Mouse (Mus musculus): Measurements from ENCODE around the gene Ppm1n.

Ppm1n gene

DNA sequence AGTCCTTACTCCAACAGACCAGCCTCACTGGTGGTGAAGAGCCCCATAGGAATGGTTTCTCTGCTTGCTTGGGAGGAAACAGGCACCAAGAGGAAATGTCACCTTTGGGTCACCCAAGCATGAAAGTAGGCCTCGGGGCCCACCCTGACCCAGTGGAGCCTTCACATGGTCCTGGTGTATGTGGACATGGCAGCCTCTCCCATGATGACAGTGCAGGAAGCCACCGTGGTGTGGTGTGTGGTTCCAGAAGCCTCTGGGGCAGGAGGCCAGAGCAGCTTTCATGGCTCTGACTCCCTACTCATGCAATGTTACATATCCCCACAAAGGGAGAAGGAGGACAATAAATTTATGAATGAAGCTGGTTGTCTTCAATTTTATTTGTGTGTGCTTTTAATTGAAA is 32.4 kb downstream of the Ppm1n start:
- DNase-seq (ENCODE audit: low spot score), result no peak

DNA sequence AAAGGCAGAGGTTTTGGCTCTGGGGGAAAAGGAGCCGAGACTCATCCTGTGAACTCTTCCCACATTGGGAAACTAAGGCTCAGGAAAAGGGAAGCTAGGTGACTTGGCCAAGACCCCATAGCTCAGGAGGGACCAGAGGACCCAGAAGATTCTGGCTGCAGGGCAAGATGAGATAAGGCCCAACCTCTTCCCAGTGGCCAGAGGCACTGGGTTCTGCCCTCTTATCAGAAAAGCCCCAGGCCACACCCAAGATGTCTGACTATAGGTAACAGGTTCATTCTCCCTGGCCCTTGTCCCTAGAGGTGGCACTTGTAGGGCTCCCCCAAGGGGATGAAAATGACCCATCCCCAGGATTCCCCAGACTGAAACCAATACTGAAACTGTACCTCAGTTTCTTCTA is 33.0 kb downstream of the Ppm1n start:
- DNase-seq (ENCODE audit: low spot score), result no peak

DNA sequence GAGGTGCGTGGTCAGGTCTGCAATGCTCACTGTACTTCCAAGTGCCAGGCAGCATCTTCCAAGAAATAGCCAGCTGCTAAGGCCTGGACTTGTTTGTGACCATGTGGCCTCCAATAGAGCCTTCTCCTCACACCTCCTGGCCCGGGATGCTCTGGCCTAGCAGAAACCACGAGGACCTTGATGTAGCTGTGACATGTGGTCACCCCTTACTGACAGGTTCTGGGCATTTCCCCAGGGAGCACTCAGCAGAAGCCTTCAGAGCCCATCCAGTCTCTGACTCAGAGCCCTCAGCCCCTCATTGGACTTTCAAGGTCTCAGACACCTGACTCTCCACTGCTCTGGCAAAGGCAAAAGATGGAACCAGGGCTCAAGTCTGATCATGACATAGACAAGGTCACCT is 34.8 kb downstream of the Ppm1n start:
- DNase-seq (ENCODE audit: low spot score), result no peak

GRCm38 (mm10) chr7:19243858-19244257 is 36.0 kb downstream of the Ppm1n start:
- no peak for DNase-seq (ENCODE audit: low spot score)

- no peak for DNase-seq (ENCODE audit: low spot score)
These were observed 37.9 kb downstream of the Ppm1n start for GRCm38 (mm10) chr7:19242005-19242404.

- DNase-seq (ENCODE audit: low spot score), result no peak
These were observed 38.9 kb downstream of the Ppm1n start for GRCm38 (mm10) chr7:19240905-19241463.

- no peak for DNase-seq (ENCODE audit: low spot score)
These were observed 39.9 kb downstream of the Ppm1n start for GRCm38 (mm10) chr7:19239986-19240385.

GRCm38 (mm10) chr7:19239423-19239822 is 40.4 kb downstream of the Ppm1n start:
- DNase-seq (ENCODE audit: low spot score), result peak; percentile 90

- no peak for DNase-seq (ENCODE audit: low spot score)
These were observed 41.5 kb downstream of the Ppm1n start for GRCm38 (mm10) chr7:19238344-19238743.

- no peak for DNase-seq (ENCODE audit: low spot score)
These were observed 43.5 kb downstream of the Ppm1n start for GRCm38 (mm10) chr7:19236411-19236810.

DNA sequence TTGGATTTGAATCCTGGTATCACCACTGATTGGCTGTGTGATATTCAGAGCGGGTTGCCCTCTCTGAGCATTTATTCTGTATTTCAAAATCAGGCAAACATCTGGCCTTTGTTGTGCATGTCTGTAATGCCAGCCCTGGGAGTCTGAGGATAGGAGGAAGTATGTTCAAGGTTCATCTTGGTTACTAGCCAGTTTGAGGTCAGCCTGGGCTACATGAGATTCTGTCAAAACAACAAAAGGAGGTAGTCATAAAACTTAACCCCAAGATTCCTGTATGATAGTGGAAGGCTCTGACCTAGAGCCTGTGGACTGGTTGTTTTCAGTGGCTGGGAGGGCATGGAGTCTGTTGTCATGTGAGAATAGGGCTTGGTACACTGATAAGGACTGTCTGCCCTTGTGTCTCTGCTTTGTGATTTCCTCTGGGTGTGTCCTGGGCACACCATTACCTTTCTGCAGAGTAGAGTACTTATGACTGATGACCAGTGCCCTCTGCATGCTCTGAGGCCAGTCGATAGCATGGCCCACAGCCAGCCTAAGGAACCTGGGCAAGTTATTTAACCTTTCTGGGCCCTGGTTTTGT is 44.7 kb downstream of the Ppm1n start:
- no peak for DNase-seq (ENCODE audit: low spot score)

DNA sequence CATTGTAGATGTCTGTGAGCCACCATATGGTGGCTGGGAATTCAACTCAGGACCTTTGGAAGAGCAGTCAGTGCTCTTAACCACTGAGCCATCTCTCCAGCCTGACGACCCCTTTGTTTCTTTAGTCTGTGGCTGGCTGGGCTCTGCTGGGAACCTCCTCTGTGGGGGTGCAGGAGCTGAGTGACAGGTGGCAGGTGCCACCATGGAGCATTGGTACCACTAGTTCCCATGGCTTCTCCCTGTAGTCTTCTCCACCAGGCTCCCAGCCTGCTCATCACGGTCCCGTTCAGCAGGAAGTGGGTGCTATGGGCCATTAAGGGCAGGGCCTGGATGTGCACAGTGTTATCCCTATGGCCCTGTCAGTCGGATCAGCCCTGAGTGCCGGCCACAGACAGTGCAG is 45.2 kb downstream of the Ppm1n start:
- no peak for DNase-seq (ENCODE audit: low spot score)

GRCm38 (mm10) chr7:19231849-19232248 is 48.0 kb downstream of the Ppm1n start:
- no peak for DNase-seq (ENCODE audit: low spot score)

DNA sequence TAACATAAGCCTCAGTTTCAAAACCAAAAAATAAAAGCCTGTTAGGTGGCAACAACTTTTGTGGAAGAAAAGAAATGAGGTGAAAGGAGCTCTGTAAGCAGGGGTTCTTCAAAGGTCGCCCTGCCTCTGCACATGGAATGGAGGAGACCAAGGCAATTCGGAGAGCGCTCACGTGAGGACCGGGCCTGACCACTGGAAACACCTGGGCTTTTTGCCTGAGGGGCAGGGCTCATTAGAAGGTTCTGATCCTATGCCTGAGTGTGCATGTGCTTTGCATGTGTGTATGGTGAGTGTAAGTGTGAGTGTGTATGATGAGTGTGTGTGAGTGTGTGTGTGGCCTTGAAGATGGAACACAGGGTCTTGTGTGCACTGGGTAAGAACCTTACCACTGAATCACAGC is 49.0 kb downstream of the Ppm1n start:
- DNase-seq (ENCODE audit: low spot score), result no peak

DNA sequence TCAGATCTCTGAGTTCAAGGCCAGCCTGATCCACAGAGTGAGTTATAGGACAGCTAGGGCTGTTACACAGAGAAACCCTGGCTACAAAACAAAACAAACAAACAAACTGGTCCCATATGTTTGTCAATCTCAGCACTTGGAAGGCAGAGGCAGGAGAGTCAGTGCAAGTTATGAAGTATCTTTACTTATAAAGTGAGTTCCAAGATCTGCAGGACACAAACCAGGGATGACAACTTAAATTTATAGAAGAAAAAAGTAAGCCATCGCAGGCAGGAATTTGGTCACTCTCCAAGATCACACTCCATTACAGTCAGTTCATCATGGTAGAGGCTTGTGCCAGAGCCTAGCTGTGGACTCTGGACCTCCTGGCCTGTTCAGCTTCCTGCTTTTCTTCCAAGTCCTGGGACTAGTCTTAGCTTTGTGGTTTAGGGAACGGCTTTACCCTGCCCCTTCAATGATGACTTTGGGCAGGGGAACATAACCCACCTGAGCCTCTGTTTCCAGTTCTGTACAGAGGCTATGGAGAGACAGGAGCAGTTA is 49.8 kb downstream of the Ppm1n start:
- no peak for DNase-seq (ENCODE audit: low spot score)

DNA sequence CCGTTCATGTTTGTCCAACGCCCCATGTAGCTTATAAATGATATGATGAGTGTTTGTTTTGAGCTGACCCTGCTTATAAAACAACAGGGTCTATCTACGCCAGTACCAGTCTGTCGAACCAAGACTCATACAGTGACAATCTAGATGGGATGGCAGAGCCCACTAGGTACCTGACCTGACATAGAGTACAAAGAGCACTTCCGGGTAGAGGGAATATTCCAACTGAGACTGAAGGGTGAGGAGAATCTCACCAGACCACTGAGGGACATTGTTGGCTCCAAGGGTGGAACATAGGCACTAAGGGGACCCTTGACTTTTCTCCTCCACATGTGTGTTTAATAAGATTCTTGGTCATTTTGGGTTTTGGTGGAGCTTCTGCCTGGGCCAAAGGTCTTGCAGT is 50.5 kb downstream of the Ppm1n start:
- DNase-seq (ENCODE audit: low spot score), result no peak

DNA sequence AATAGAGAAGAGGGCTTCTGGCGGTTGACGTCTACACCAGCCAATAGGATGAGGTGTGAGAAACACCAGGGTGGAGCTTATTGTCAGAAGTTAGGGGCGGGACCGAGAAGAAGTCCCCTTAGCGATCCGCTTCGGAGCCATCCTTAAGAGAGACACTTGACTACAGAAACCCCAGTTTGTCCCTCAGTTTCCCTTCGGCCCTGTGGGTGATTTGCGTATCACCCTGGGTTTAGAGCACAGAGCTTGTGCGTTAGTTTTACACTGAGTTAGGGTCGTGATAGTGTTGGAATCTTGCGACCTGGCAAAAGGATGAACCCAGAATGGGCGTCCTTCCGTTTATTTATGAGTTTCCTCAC is 51.1 kb downstream of the Ppm1n start:
- DNase-seq (ENCODE audit: low spot score), result no peak

DNA sequence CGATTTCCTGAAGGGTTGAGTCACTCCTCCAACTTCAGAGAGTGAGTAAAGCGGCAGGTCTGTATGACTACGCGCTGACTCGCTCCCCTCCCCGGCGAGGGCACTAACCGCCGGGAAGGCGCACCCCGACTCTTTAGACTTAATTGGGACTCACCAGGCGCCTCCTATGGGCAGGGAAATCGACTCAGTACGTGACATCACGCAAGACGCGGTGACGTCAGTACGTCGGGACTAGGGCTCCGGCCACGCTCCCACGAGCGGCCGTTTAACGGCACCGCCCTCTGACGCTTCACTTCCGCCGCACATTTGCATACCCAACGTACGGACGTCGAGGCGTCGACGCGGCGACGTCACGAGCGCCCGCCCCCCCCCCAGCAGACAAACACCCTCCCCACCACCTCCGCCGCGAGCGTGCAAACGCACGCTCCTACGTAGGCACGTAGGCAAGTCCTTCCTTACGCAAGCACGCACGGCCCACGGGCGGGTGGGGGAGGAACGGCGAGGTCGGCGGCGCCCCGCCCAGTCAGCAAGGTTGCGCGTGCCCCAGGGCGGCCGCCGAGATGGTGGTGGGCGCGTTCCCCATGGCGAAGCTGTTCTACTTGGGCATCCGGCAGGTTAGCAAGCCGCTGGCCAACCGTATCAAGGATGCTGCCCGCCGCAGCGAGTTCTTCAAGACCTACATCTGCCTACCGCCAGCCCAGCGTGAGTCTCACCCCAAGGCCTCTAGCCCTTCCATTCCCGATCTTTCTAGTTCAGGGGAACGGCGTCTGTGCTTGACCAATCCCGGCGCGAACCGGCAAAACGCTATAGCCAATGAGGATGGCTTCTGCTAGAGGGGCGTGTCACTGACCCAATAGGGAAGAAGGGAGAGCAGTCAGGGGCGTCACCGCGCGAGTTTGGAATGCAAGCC is 51.7 kb downstream of the Ppm1n start, which contains the start of gene Opa3:
TSS of gene Opa3 (plus strand) at position 452 of the 910 bp plus-strand sequence.
- DNase-seq (ENCODE audit: low spot score), result peak; percentile 100

DNA sequence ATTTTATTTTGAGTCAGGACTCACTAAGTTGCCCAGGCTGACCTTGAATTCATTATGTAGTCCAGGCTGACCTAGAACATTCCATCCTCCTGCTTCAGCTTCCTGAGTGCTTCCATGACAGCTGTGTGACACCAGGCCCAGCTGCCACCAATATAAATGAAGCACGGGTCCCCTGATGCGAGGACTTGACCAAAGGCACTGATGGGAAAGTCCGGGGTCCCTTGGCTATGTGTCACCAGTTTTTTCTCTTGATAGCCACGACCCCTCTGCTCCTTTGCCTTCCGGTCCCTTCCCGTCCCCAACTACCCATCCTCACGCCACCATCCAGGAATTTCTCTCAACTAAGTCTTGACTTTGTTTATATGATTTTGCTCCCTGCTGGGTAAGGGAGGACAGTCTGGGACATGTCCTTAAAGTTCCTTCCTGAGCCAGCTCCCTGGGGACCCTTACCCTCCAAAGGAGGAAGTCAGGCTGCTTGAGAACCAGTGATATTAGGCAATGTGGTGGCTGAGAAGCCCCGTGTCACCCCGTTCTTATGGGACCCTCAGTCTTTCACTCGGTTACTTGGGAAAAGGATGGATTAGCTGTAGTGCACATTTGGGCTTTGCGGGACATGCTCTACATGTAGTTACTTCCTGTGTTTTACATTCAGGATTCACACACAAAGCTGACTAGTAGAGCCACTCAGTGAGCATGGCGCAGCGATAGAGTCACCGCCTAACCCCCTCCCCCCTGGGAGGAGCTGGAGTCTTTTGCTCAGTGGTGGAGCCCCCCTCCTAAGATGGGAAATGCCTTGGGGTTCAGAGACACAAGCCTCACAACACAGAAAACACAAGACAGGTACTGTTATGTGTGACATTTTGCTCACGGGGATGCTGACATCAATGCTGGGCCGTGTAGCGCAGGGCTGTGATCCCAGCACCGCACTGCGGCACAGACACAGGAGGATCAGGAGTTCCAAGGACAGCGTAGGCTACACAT is 52.8 kb downstream of the Ppm1n start:
- DNase-seq (ENCODE audit: low spot score), result peak; percentile 58

All from embryo, embryonic 10 days (tissue).